Comparison of ENCODE assay signal across 8 mouse cellular contexts in the genomic region with DNA sequence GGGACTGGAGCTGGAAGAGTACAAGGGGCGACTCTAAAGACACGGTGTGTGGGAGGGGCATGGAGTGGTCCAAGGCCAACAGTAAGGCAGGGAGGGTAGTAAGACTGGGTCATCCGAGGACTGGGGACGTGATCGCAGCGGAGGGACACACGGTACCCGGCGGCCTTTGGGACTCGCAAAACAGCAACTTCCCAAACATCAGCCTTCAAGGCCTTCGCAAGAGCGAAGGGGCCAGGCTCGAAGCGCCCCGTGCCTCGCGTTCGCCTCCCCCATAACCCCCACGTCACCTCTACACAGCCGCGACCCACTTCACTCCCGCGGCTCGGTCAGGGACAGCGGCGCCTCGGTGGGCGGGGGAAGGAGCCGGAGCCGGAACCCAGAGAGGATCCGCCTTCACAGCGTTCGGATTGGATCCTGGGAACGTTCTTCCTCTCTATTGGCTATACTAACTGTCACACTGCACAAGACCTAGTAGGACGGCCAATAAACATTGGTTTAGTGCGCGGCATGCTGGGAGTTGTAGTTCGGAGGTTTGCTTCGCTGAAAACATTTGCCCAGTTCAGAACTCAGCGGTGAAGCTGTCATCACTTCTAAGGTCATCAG. TPM values are rescaled to one million over a fixed set of nuclear protein-coding genes. Genes with fewer than 3 reads are reported as not detected.
DNase-seq lines count a peak whose midpoint lies in the region; ATAC-seq and TF ChIP-seq lines count a peak whose summit lies in the region.

Gene Zfp691 (minus strand): TSS at position 345 of the 603 bp plus-strand sequence.

- H3K27ac ChIP-seq in hindbrain, embryonic 13.5 days, result no peak within 1 kb of the TSS

- peak within 1 kb of the TSS; percentile 83 for H3K4me2 ChIP-seq in hindbrain, embryonic 13.5 days

- POLR2A ChIA-PET in Patski (lab: Charles Lee), result no interaction called here

- peaks cover 28% of the 10 kb centered on the region for H3K4me1 ChIP-seq in hindbrain, embryonic 13.5 days (replicated peaks)

- peak; percentile 100 for ATAC-seq in Patski
- ATAC-seq in hindbrain, embryonic 13.5 days (ENCODE audit: low FRiP score), result peak; percentile 100

- peak; percentile 87 for DNase-seq in Patski (ENCODE audit: low read depth, low spot score)
- peak; percentile 94 to 96 for DNase-seq in cerebellum, postnatal 14 days
- DNase-seq in frontal cortex, postnatal 14 days (ENCODE audit: low spot score in 2 of 2), result peak; percentile 91 to 94
- DNase-seq in layer of hippocampus, postnatal 25 days (ENCODE audit: extremely low spot score in 1 of 2, low spot score in 1 of 2), result peak; percentile 73 to 83
- DNase-seq in lung, postnatal 25 days (ENCODE audit: low spot score), result peak; percentile 99
- DNase-seq in retina, embryonic 14.5 days (ENCODE audit: low spot score), result peak; percentile 99
- DNase-seq in thymus, postnatal 4 days, result peak; percentile 93

- no peaks in the 10 kb centered on the region for H3K27me3 ChIP-seq in Patski
- no peaks in the 10 kb centered on the region for H3K27me3 ChIP-seq in hindbrain, embryonic 13.5 days

- no peak for TF ChIP-seq CTCF in Patski (IDR thresholded peaks at IDR 0.05)

- peaks cover 22% of the 10 kb centered on the region for H3K36me3 ChIP-seq in hindbrain, embryonic 13.5 days

- H3K9me3 ChIP-seq in hindbrain, embryonic 13.5 days, result no peaks in the 10 kb centered on the region

- CTCF ChIA-PET in Patski (lab: Charles Lee), result interaction anchor here (1.6 to 2.8 kb wide), 2 partner anchors 164 to 170 kb away, joined by 4 to 10 read pairs; no protein-coding TSS in a partner anchor

- in situ Hi-C loops in Patski (cut with MboI; ENCODE audit: low pct_unique_long_range_greater_than_20kb), result loop anchor here (25.0 kb wide), 1 partner anchor 537 kb away; no protein-coding TSS in a partner anchor

- H3K4me3 ChIP-seq in hindbrain, embryonic 13.5 days, result peak within 1 kb of the TSS; percentile 66

- WGBS in hindbrain, embryonic 13.5 days, result under 1% methylated on average over 40 of the region's 40 CpGs

- H3K9ac ChIP-seq in hindbrain, embryonic 13.5 days, result peak within 1 kb of the TSS; percentile 83

RNA-seq across cellular contexts. Expression of gene Zfp691, which starts in this region (rescaled TPM):
- polyA plus RNA-seq in Patski (2021), result 11.6 TPM
- 7.4 and 7.6 TPM in 2 replicates for polyA plus RNA-seq in hindbrain, embryonic 13.5 days (2015; fragmentation: Nextera tagmentation; extraction: Ambion mirVana)
- 1 to 10 TPM; 6.0 to 8.3 TPM for total RNA-seq in layer of hippocampus, postnatal 25 days (2021)
